Mouse (Mus musculus): Measurements from ENCODE around the gene Tex13c1.

The Tex13c1 gene

DNA sequence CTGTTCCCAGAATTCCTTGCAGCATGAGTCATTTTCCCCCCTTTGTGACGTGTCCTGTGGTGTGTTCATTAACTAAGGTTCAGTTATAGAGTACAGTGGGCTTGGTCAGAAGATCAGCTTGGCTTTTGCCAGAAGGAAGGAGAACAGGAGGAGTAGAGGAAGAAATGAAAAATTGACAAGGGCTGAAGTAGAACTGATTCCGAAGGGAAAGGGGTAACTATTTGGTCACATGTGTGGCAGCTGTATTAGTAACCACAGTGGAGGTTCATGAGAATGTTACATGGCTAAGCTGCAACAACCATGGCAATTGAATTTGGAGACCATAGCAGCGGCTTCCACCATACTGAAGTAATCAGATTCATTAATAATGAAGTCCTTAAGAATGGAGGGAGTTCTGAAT, at the start of gene Tex13c1:
Gene Tex13c1, plus strand, starts transcription at position 301 of the 400 bp plus-strand sequence.
- DNase-seq (ENCODE audit: extremely low spot score, low spot score), result no peak
